Mouse (Mus musculus) yolk sac, embryonic 10.5 days (tissue): ENCODE results near the gene Gmds.

Experiments used
- DNase-seq: peaks from one replicate; pipeline ENCODE4 v3.0.0-alpha.2; 2017; ENCODE audit warnings: low spot score

Gene Gmds

DNA sequence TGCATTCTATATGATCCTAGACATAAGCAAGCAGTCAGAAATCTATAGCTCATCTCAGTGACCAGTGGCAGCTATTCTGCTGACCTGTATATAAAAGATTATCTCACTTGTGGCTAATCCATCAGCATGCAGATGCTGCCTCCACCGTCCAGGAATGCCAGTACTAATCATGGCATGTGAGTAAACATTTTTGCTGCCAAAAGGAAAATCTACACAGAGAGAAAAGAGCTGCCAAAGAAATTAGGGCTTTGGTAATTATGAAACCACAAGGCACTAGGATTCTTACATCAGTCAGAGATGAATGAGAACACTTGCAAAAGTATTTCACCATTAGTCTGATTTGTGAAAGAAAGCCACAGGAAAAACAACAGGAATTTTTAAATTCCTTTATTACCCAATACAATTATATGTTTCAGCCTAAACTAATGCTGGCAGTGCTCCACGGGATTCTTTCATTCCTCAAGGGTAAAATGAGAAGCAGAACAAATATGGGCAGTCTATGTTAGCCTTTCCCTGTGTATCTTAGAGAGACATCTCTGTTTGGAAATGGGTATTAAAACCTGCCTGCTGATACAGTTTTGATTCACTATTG lies 71.3 kb downstream of the Gmds start:
- DNase-seq: no peak

GRCm38 (mm10) chr13:32266721-32267120 lies 71.8 kb downstream of the Gmds start:
- no peak for DNase-seq

DNA sequence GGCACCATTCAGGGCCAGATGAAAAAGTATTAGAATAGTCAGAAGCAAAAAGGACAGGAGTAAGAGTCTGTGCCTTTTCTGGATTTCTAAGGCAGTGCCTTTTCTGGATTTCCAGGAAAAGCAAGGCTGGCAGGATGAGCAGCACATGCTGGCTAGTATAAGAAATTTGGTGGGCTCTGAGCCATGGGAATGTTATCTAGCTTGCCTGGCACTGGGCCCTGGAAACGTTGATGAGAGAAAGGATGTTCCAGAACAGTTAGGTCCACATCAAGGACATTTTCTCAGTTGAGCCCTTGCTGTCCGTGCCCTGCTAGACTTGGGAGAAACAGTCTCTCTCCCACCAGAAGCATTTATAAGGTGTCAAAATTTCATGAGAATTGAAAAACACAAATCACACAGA lies 82.4 kb downstream of the Gmds start:
- no peak for DNase-seq

DNA sequence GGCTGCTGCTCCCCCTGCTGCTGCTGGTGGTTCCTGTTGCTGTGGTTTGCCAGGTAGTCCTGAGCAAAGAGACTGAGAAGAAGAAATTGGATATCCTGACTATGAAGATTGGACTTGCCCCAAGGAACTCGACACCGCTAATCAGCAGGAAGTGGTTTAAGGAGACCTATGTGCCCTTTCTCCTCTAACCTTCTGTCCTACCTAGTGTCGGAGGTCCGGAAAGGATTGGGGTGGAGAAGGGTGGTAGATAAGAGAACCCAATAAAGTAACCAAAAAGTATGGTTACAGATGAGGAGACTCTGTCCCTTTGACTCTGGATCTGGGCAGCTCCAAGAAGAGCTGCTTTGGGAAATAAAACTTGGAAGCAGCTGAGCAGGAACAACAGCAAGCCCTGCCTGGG lies 86.3 kb downstream of the Gmds start:
- no peak for DNase-seq

DNA sequence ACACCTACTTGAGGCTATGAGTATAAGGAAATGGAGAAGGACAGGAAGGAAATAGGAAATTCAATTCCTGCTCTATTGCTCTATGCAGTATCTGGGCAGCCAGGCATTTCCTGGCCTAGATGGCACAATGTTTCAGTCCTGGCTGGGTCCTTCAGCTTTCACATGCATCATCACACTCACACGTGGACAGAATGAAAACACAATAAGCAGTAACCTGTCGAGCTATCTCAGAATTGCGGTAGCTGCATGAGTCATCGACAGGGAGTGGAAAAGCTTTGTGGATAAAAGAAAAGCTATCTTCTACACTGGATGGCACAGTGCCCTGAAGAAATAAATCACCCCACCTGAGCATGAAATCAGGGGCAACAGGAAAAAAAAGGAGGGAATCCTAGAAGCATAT lies 96.3 kb downstream of the Gmds start:
- no peak for DNase-seq

DNA sequence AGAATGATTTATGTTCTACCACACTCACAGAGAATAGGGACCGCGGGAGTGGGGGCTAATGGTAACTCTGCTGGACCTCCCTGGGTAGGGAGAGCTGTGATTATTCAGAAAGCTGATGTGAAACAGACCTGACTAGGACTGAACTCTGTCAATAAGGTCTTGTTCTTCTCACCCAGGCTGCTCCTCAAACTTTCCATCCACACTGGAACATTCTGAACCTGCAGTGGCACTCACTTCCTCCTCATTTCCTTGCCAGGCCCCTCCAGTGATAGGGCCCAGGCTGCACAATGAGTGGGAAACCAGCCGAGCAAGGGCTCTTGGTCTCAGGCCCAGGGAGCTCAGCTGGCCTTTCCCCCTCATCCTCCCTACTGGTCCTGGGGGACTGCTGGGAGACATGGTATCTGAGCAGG lies 102.3 kb downstream of the Gmds start:
- DNase-seq: no peak

GRCm38 (mm10) chr13:32235046-32235445 lies 103.5 kb downstream of the Gmds start:
- DNase-seq: no peak

- no peak for DNase-seq
Observed at GRCm38 (mm10) chr13:32234019-32234418, 104.5 kb downstream of the Gmds start.

DNA sequence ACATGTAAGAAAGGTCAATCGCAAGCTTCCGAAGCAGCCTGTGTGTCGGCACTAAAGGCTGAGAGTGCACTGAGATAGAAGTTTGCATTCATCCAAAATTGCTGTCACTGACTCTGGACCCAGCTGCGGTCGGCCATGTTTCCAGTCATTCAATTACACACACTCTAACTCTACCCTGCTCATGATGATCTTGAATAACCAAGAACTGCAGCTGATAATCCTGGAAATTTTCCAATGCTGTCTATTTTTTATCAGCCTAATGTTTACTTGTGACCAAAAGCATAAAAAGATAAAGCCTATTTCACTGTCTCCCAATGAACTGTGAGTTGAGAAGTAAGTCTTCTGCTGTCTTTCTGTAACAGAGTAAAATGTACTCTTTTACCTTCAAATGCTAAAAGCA lies 106.1 kb downstream of the Gmds start:
- DNase-seq: no peak

GRCm38 (mm10) chr13:32231956-32232355 lies 106.6 kb downstream of the Gmds start:
- no peak for DNase-seq

DNA sequence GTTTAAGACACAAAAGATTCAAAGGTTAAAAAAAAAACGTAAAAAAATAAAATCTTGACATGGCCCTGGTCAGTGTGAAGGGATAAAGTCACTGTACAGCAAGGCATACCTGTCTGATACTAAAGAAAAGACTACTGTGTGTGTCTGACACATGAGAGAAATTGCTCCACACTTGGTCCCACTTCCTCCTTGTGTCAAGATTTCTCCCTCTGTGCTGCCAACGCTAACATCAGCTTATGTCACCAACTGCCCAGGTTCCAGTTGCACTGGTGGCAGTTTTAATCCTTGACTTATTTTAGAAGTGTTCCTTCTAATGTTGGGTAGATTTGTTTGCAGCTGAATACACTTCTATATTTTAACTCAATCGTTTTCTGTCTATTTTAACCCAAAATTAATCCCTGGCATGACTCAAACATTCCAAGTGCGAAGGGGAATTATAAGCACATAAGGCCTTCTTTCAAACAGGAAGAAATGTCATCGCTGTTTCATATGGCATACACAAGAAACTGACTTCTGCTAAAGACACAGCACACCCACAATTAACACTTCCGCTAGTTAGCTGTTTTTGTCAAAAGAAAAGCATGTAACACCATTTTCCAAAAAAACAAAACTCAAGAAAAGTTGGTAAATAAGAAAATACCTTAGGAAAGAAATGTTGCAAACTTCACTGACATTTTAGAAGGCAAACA lies 110.5 kb downstream of the Gmds start:
- DNase-seq: no peak

GRCm38 (mm10) chr13:32217647-32218046 lies 120.9 kb downstream of the Gmds start:
- DNase-seq: no peak

DNA sequence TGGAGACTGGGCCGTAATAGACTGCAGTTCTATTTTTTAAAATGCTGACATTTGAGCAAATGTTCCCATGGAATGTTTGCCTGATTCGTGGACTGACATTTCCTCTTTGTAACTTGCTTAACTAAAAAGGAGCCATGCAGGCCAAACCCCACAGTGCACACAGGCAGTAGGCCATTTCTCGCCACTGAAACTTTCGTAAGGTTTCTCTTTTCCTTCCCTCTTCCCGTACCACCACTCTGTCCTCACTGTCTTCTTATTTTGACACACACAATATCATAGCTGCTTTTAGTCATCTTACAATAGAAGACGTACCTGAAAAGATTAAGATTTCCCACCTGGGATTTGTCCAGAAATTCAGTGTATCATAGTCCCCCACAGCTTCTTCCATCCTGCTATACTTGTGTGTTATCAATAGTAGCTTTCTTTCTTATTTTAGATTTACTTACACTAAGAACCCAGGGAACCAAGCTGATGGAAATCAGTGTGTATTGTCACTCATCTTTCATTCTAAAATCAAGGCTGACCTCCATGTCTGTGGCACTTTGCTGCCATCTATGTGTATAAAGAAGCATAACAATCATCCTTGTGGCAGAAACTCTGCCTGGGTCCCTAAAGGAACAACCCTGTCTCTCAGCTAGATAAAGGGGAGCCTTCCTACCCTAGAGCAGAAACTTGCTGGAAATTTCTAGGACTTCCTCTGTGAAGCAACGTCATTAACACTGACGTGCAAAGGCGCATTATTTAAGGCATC lies 124.7 kb downstream of the Gmds start:
- peak; percentile 11 for DNase-seq

DNA sequence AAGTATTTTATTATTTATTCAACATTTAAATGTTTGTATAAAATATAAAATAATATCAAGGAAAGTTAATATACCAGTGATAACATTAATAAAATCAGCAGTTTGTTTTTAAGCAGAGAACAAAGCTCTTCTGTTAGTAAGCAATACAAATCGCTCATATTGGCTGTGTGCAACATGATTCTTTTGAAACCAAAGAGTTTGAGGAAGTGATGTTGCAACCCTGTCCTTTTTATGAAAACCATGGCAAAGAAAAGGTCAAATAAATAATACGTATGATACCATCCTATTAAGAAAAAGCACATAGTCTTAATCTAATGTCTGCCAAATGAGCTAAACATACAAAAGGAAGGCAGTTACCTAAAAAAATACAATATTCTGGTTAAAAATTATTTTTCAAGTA lies 126.4 kb downstream of the Gmds start:
- DNase-seq: no peak

- DNase-seq: no peak
Observed at GRCm38 (mm10) chr13:32207172-32207908, 131.2 kb downstream of the Gmds start.

DNA sequence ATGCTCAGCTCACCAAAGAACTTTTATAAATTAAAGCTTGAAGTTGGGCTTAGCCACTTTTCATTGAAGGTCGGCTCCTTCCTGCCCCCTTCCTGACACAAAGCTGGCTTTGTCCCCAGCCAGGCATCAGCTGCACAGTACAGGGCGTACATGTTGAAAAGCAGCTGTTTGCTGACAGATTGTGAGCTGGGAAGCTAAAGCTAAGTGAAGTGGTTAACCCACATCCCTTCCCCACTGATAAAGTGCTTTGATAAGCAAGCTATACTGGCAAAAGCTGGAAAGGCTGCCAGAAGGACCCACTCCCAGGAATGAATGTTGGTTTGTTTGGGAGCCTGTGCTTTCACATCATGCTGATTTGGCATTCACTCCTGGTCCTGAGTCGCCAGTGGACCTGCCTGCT lies 158.6 kb downstream of the Gmds start:
- DNase-seq: no peak

GRCm38 (mm10) chr13:32178682-32179081 lies 159.9 kb downstream of the Gmds start:
- DNase-seq: no peak

GRCm38 (mm10) chr13:32177852-32178453 lies 160.6 kb downstream of the Gmds start:
- no peak for DNase-seq

DNA sequence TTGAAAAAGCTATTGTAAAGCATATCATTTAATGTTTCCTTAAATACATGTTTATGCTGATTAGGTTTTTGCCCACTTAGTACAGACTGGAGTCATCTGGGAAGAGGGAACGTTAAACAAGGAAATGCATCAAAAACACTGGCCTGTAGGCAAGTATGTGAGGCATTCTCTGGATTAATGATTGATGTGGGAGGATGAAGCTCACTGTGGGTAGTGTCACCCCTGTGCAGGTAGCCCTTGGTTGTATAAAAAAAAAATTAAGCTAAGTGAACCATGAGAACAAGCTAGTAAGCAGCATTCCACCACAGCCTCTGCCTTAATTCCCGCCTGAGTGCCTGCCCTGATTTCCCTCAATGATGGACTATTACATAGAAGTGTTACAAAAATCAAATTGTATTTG lies 163.5 kb downstream of the Gmds start:
- DNase-seq: no peak

DNA sequence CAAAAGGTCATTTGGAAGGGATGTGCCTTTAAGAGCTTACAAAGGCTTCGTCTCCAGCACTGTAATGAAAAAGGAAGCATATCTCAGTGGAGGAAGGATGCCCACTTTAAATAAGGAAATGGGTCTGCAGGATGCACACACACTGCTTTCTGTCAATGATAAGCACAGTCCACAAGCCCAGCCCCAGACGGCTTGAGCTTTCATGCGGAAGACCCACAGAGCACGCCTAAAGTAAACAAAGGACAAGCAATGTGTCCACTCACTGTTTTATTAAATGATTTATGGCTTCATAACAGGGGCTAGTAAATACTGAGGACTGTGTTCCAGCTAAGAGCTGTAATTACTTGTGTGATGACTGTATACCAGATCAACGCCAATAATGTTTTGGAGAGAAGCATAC lies 169.4 kb downstream of the Gmds start:
- peak; percentile 31 for DNase-seq

- no peak for DNase-seq
Observed at GRCm38 (mm10) chr13:32167806-32168205, 170.7 kb downstream of the Gmds start.

GRCm38 (mm10) chr13:32165581-32165980 lies 173.0 kb downstream of the Gmds start:
- DNase-seq: no peak
